Mouse (Mus musculus): Measurements from ENCODE around the gene Gm7361. TPM values are rescaled to one million over a fixed set of nuclear protein-coding genes. Genes with fewer than 3 reads are reported as not detected.

Gm7361 gene
- total and polyA plus RNA-seq, 2 experiments from 2014 or later = not detected

- ATAC-seq (ENCODE audit: insufficient read depth, low read depth) (no peak), DNase-seq (ENCODE audit: low spot score) (peak; percentile 28)
- TF ChIP-seq CTCF (IDR thresholded peaks at IDR 0.05; ENCODE audit: low read depth) (peak; percentile 70), EP300 (IDR thresholded peaks at IDR 0.05; ENCODE audit: low read depth) (no peak)
- no peak overlapping the region for H3K9ac ChIP-seq (replicated peaks; ENCODE audit: low read depth, low read length)
- H3K4me1 ChIP-seq (ENCODE audit: control insufficient read depth, insufficient read depth) = no peaks in the 10 kb centered on the region
- no peak overlapping the region for H3K4me3 ChIP-seq (ENCODE audit: low read depth, low read length)
- H3K27ac ChIP-seq (ENCODE audit: low read depth) = no peak overlapping the region
- H3K4me2 ChIP-seq (ENCODE audit: low read depth, low read length) = no peak overlapping the region
- H3K36me3 ChIP-seq (replicated peaks; ENCODE audit: control insufficient read depth, insufficient read depth, low read length) = no peaks in the 10 kb centered on the region
- 4% methylated on average over 4 of the region's 4 CpGs for WGBS
- no peaks in the 10 kb centered on the region for H3K27me3 ChIP-seq (ENCODE audit: control insufficient read depth, insufficient read depth, low read length)
- no peaks in the 10 kb centered on the region for H3K9me3 ChIP-seq (replicated peaks; ENCODE audit: control insufficient read depth, low read length)
These were observed 24.8 kb downstream of the Gm7361 start for GRCm38 (mm10) chr5:26282282-26282681.

GRCm38 (mm10) chr5:26283399-26283798 is 25.9 kb downstream of the Gm7361 start:
- WGBS = 66% methylated on average over 1 of the region's 1 CpGs
- TF ChIP-seq EP300 (IDR thresholded peaks at IDR 0.05; ENCODE audit: low read depth) (no peak), CTCF (IDR thresholded peaks at IDR 0.05; ENCODE audit: low read depth) (no peak)
- no peak overlapping the region for H3K4me3 ChIP-seq (ENCODE audit: low read depth, low read length)

GRCm38 (mm10) chr5:26291621-26292020 is 34.1 kb downstream of the Gm7361 start:
- Histone ChIP-seq H3K4me3 (ENCODE audit: low read depth, low read length) (no peak overlapping the region), H3K4me2 (ENCODE audit: low read depth, low read length) (no peak overlapping the region), H3K9me3 (replicated peaks; ENCODE audit: control insufficient read depth, low read length) (no peaks in the 10 kb centered on the region), H3K27ac (ENCODE audit: low read depth) (no peak overlapping the region), H3K36me3 (replicated peaks; ENCODE audit: control insufficient read depth, insufficient read depth, low read length) (no peaks in the 10 kb centered on the region), H3K4me1 (ENCODE audit: control insufficient read depth, insufficient read depth) (no peaks in the 10 kb centered on the region), H3K27me3 (ENCODE audit: control insufficient read depth, insufficient read depth, low read length) (no peaks in the 10 kb centered on the region), H3K9ac (replicated peaks; ENCODE audit: low read depth, low read length) (no peak overlapping the region)
- TF ChIP-seq EP300 (IDR thresholded peaks at IDR 0.05; ENCODE audit: low read depth) (no peak), CTCF (IDR thresholded peaks at IDR 0.05; ENCODE audit: low read depth) (no peak)
- no peak for ATAC-seq (ENCODE audit: insufficient read depth, low read depth)
- no peak for DNase-seq (ENCODE audit: low spot score)
- 63% methylated on average over 1 of the region's 1 CpGs for WGBS

More at GRCm38 (mm10) chr5:26283399-26283798, 25.9 kb downstream of the Gm7361 start:
- Histone ChIP-seq H3K9me3 (replicated peaks; ENCODE audit: control insufficient read depth, low read length) (no peaks in the 10 kb centered on the region), H3K27me3 (ENCODE audit: control insufficient read depth, insufficient read depth, low read length) (no peaks in the 10 kb centered on the region), H3K9ac (replicated peaks; ENCODE audit: low read depth, low read length) (no peak overlapping the region), H3K4me2 (ENCODE audit: low read depth, low read length) (no peak overlapping the region), H3K36me3 (replicated peaks; ENCODE audit: control insufficient read depth, insufficient read depth, low read length) (no peaks in the 10 kb centered on the region), H3K4me1 (ENCODE audit: control insufficient read depth, insufficient read depth) (no peaks in the 10 kb centered on the region), H3K27ac (ENCODE audit: low read depth) (no peak overlapping the region)
- no peak for DNase-seq (ENCODE audit: low spot score)
- ATAC-seq (ENCODE audit: insufficient read depth, low read depth) = no peak

GRCm38 (mm10) chr5:26293258-26293657 is 35.8 kb downstream of the Gm7361 start:
- Histone ChIP-seq H3K27ac (ENCODE audit: low read depth) (no peak overlapping the region), H3K4me1 (ENCODE audit: control insufficient read depth, insufficient read depth) (no peaks in the 10 kb centered on the region), H3K36me3 (replicated peaks; ENCODE audit: control insufficient read depth, insufficient read depth, low read length) (no peaks in the 10 kb centered on the region), H3K4me3 (ENCODE audit: low read depth, low read length) (no peak overlapping the region), H3K27me3 (ENCODE audit: control insufficient read depth, insufficient read depth, low read length) (no peaks in the 10 kb centered on the region), H3K9me3 (replicated peaks; ENCODE audit: control insufficient read depth, low read length) (no peaks in the 10 kb centered on the region), H3K4me2 (ENCODE audit: low read depth, low read length) (no peak overlapping the region), H3K9ac (replicated peaks; ENCODE audit: low read depth, low read length) (no peak overlapping the region)
- TF ChIP-seq EP300 (IDR thresholded peaks at IDR 0.05; ENCODE audit: low read depth) (no peak), CTCF (IDR thresholded peaks at IDR 0.05; ENCODE audit: low read depth) (no peak)
- DNase-seq (ENCODE audit: low spot score) = no peak
- ATAC-seq (ENCODE audit: insufficient read depth, low read depth) = no peak
- WGBS = 33% methylated on average over 1 of the region's 1 CpGs

Other genes starting within 250 kb of the Gm7361 start
- gene Gm5862, start 234.8 kb upstream of the Gm7361 start, total RNA-seq (2014; rRNA removed; ENCODE audit: low replicate concordance) = not detected in 2 replicates
- not detected in 2 replicates for gene Gm5862, start 234.8 kb upstream of the Gm7361 start, polyA plus RNA-seq (2015; fragmentation: Nextera tagmentation; extraction: Ambion mirVana)
- gene Speer4a, start 218.1 kb upstream of the Gm7361 start, total RNA-seq (2014; rRNA removed; ENCODE audit: low replicate concordance) = not detected in 2 replicates
- gene Speer4a, start 218.1 kb upstream of the Gm7361 start, polyA plus RNA-seq (2015; fragmentation: Nextera tagmentation; extraction: Ambion mirVana) = 0.04 TPM in 1 of 2 replicates, not detected in the other
- not detected in 2 replicates for gene Gm7347, start 199.1 kb upstream of the Gm7361 start, total RNA-seq (2014; rRNA removed; ENCODE audit: low replicate concordance)
- gene Gm7347, start 199.1 kb upstream of the Gm7361 start, polyA plus RNA-seq (2015; fragmentation: Nextera tagmentation; extraction: Ambion mirVana) = not detected in 2 replicates
- not detected in 2 replicates for gene Gm10471, start 168.4 kb upstream of the Gm7361 start, total RNA-seq (2014; rRNA removed; ENCODE audit: low replicate concordance)
- not detected in 2 replicates for gene Gm10471, start 168.4 kb upstream of the Gm7361 start, polyA plus RNA-seq (2015; fragmentation: Nextera tagmentation; extraction: Ambion mirVana)
- not detected in 2 replicates for gene 5031410I06Rik, start 152.3 kb upstream of the Gm7361 start, total RNA-seq (2014; rRNA removed; ENCODE audit: low replicate concordance)
- 0.04 TPM in 1 of 2 replicates, not detected in the other for gene 5031410I06Rik, start 152.3 kb upstream of the Gm7361 start, polyA plus RNA-seq (2015; fragmentation: Nextera tagmentation; extraction: Ambion mirVana)
- gene Gm10220, start 136.3 kb upstream of the Gm7361 start, total RNA-seq (2014; rRNA removed; ENCODE audit: low replicate concordance) = not detected in 2 replicates
- gene Gm10220, start 136.3 kb upstream of the Gm7361 start, polyA plus RNA-seq (2015; fragmentation: Nextera tagmentation; extraction: Ambion mirVana) = not detected in 2 replicates

Measured in heart, postnatal 0 days (tissue).